Mouse (Mus musculus): ENCODE results near the gene Sspo. TPM values are rescaled to one million over a fixed set of nuclear protein-coding genes. Genes with fewer than 3 reads are reported as not detected.
"Not testable (repeated sequence)": the region's sequence is repeated elsewhere in the genome, so short reads cannot be mapped to it uniquely, and the experiment has no call there.

Gene Sspo
- total RNA-seq, 4 experiments from 2014 or later: 0.84 to 1.4 (median 0.90) TPM

GRCm38 (mm10) chr6:48487747-48488725 is 40.0 kb downstream of the Sspo start:
- DNase-seq (ENCODE audit: low spot score in 2 of 2): no peak

GRCm38 (mm10) chr6:48489741-48490140 is 41.7 kb downstream of the Sspo start:
- DNase-seq (ENCODE audit: low spot score in 2 of 2): no peak

DNA sequence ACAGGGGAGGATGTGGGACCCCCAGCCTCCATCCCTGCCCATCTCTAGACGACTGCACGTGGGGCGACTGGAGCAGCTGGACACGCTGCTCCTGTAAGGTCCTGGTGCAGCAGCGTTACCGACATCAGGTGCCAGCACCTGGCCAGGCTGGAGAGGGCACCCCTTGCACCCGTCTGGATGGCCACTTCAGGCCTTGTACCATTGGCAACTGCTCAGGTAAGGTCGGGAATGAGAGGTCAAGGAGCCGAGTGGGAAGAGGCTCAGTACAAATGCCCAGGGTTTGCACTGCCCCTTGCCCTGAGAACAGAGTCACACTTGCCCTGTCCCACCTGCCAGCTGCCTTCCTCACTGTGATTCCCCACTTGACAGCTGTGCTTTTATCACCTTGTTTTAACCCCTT is 43.3 kb downstream of the Sspo start:
- DNase-seq (ENCODE audit: low spot score in 2 of 2): no peak

- DNase-seq (ENCODE audit: low spot score in 2 of 2): no peak
These were observed 45.2 kb downstream of the Sspo start for GRCm38 (mm10) chr6:48493136-48493730.

GRCm38 (mm10) chr6:48497521-48497920 is 49.5 kb downstream of the Sspo start:
- DNase-seq (ENCODE audit: low spot score in 2 of 2): no peak

- no peak for DNase-seq (ENCODE audit: low spot score in 2 of 2)
These were observed 55.8 kb downstream of the Sspo start for GRCm38 (mm10) chr6:48503847-48504240.

GRCm38 (mm10) chr6:48504241-48504854 is 56.3 kb downstream of the Sspo start:
- DNase-seq (ENCODE audit: low spot score in 2 of 2): peak; percentile 69 to 77

- DNase-seq (ENCODE audit: low spot score in 2 of 2): no peak
These were observed 60.1 kb downstream of the Sspo start for GRCm38 (mm10) chr6:48508087-48508486.

DNA sequence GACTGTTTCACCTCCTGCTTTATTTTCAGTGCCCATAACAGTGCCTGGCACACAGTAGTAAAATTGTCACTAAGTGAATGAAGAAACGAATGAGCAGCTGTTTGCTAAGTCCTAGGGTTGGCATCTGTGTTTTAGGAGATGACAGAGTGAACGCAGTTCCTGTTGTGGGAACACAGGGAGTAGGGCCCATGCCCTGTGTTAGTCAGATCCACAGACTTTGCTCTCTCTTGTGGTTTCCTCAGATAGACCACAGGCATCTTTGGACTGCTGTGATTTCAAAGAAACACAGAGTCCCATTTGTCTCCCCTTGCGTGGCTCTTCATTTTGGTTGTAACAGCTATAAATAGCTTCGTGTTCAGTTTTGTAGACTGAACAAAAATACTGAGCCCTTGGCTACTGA is 62.4 kb downstream of the Sspo start:
- DNase-seq (ENCODE audit: low spot score in 2 of 2): no peak

GRCm38 (mm10) chr6:48511861-48512260 is 63.8 kb downstream of the Sspo start:
- no peak for DNase-seq (ENCODE audit: low spot score in 2 of 2)

- not testable (repeated sequence) for DNase-seq (ENCODE audit: low spot score in 2 of 2)
These were observed 76.9 kb downstream of the Sspo start for GRCm38 (mm10) chr6:48524882-48525281.

DNA sequence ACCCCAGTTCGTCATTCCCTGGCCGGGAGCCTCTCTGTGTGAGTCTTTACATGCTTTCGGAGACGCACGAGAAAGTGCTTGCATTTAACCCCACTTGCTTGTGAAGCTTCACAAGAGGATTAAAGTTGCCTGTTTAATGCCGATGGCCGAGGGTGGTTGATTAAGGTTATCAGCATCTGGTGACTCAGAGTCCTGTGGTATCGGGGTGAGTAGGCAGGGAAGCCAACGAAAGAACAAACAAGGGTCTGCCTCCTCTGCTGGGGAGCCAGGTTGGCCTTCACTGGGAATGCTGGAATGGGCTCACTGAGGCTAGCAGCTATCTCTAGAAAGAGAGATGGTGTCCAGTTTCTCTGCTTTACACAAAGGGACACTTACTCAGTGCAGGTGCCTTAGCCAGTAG is 79.9 kb downstream of the Sspo start:
- no peak for DNase-seq (ENCODE audit: low spot score in 2 of 2)

DNA sequence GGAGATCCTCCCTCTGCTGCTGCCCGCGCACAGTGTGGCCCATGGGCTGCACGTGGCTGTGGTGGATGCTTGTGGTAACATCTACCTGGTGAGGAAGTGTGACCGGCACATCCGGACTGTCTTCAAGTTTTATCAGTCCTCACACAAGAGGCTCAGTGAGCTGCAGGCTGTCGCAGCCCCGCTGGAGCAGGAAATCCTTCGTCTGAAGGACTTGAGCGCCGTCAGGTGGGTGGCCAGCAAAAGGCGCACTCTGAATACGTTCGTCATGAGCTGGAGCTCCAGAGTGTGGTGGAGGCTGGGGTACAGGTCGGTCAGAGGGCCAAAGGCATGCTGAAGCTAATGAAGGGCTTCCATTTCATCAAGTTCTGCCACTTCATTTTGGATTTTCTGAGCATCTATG is 81.2 kb downstream of the Sspo start:
- DNase-seq (ENCODE audit: low spot score in 2 of 2): no peak

GRCm38 (mm10) chr6:48529871-48530440 is 81.9 kb downstream of the Sspo start:
- DNase-seq (ENCODE audit: low spot score in 2 of 2): no peak

DNA sequence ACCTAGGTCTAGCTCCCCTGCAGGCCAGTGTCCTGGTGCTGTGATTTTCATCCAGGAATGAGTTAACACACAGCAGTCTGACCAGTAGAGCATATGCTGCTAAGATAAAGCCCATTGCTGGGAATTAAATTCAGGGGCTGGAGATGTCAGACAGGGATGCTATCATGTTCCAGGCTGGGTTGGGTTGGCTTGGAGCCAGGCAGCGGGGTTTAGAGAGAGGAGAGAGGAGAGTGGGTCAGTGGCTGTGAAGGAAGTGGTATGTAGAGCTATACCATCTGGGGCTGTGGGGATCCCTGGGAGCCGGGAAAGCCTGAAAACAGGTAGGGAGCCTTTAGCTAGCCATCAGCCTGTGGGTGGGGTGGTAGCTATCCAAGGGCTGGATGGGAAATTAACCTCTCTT is 82.8 kb downstream of the Sspo start:
- no peak for DNase-seq (ENCODE audit: low spot score in 2 of 2)

GRCm38 (mm10) chr6:48533475-48533874 is 85.4 kb downstream of the Sspo start:
- no peak for DNase-seq (ENCODE audit: low spot score in 2 of 2)

DNA sequence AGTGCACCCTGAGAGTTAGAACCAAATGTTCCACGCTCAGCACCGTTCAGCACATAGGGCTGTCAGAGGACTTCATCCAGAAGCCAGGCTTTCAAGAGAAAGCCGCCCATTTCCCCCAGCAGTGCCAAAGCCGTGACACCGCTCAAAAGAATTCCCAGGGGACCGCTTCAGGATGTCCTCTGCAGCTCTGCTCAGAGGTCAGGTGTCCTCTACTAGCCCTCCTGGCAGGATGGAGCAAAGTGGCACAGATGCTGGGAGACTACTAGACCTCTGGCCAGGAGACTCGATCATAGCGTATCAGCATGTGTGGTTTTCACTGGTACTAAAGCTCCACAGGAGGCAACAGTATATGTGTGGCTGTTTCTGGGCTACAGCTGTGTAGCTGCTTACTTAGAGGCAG is 86.9 kb downstream of the Sspo start:
- DNase-seq (ENCODE audit: low spot score in 2 of 2): no peak

GRCm38 (mm10) chr6:48536091-48536490 is 88.1 kb downstream of the Sspo start:
- no peak for DNase-seq (ENCODE audit: low spot score in 2 of 2)

DNA sequence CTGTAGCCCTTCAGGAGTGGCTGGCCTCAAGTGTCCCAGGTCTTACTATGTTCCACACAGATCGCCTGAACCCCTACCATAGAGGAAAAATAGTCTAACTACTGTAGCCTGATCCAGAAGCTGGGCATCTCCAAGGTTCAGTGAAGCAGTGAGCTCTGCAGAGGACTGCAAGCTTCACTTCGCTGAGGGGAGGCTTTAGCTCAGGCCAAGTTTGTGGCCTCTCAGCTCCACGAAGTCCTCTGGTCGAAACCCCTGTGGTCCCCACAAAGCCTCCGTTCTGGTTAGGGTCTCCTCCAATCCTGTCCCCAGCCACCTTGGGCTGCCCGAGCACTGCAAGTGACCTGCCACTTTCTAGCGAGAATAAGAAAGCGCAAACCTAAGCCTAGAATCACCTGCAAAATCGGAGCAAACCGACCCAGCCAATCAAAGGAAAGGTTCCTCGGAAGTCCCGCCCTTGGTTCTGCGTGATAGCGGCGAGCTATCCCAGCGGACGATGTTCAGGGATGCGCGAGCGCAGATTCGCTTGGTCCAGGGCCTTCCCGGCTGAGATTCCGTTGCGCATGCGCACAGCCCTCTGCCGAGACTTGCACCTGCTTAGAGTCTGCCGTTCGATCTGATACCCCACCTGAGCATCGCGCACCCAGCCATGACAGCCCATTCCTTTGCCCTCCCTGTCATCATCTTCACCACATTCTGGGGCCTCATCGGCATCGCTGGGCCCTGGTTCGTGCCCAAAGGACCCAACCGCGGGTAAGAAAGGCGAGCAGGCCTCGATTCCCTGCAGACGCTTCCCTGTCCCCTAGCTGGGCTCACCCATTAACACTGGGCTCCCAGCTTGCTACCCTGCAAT is 89.3 kb downstream of the Sspo start, which contains the start of gene Atp6v0e2:
Gene Atp6v0e2, plus strand, starts transcription at position 511 of the 850 bp plus-strand sequence.
- peak; percentile 86 to 91 for DNase-seq (ENCODE audit: low spot score in 2 of 2)

- peak in 1 of 2 experiments; percentile 69 for DNase-seq (ENCODE audit: low spot score in 2 of 2)
These were observed 91.1 kb downstream of the Sspo start for GRCm38 (mm10) chr6:48538841-48539737.

Data from left cerebral cortex, adult 8-10 months (tissue).